Mouse (Mus musculus): ENCODE data around the gene Odf3l1.
"Not testable (repeated sequence)": the region's sequence is repeated elsewhere in the genome, so short reads cannot be mapped to it uniquely, and the experiment has no call there.

Gene Odf3l1

GRCm38 (mm10) chr9:56864216-56864729, at the start of gene Odf3l1:
TSS of gene Odf3l1 (minus strand) at chr9:56864679.
- no peak for DNase-seq (ENCODE audit: low spot score in 2 of 2)

GRCm38 (mm10) chr9:56913991-56914390, 49.5 kb upstream of the Odf3l1 start:
- DNase-seq (ENCODE audit: low spot score in 2 of 2), result peak in 1 of 2 experiments; percentile 62

GRCm38 (mm10) chr9:56911017-56911416, 46.5 kb upstream of the Odf3l1 start:
- no peak for DNase-seq (ENCODE audit: low spot score in 2 of 2)

- not testable (repeated sequence) for DNase-seq (ENCODE audit: low spot score in 2 of 2)
Observed at GRCm38 (mm10) chr9:56909991-56910390, 45.5 kb upstream of the Odf3l1 start.

- peak in 1 of 2 experiments; percentile 69 for DNase-seq (ENCODE audit: low spot score in 2 of 2)
Observed at GRCm38 (mm10) chr9:56907549-56907948, 43.1 kb upstream of the Odf3l1 start.

GRCm38 (mm10) chr9:56903662-56904061, 39.2 kb upstream of the Odf3l1 start:
- no peak for DNase-seq (ENCODE audit: low spot score in 2 of 2)

GRCm38 (mm10) chr9:56901187-56901586, 36.7 kb upstream of the Odf3l1 start:
- peak; percentile 66 to 82 for DNase-seq (ENCODE audit: low spot score in 2 of 2)

GRCm38 (mm10) chr9:56900571-56900970, 36.1 kb upstream of the Odf3l1 start:
- DNase-seq (ENCODE audit: low spot score in 2 of 2), result no peak

GRCm38 (mm10) chr9:56900060-56900459, 35.6 kb upstream of the Odf3l1 start:
- no peak for DNase-seq (ENCODE audit: low spot score in 2 of 2)

- DNase-seq (ENCODE audit: low spot score in 2 of 2), result no peak
Observed at GRCm38 (mm10) chr9:56899409-56899808, 34.9 kb upstream of the Odf3l1 start.

- no peak for DNase-seq (ENCODE audit: low spot score in 2 of 2)
Observed at GRCm38 (mm10) chr9:56896779-56897178, 32.3 kb upstream of the Odf3l1 start.

GRCm38 (mm10) chr9:56894006-56894405, 29.5 kb upstream of the Odf3l1 start:
- no peak for DNase-seq (ENCODE audit: low spot score in 2 of 2)

GRCm38 (mm10) chr9:56893313-56893712, 28.8 kb upstream of the Odf3l1 start:
- no peak for DNase-seq (ENCODE audit: low spot score in 2 of 2)

GRCm38 (mm10) chr9:56892111-56892510, 27.6 kb upstream of the Odf3l1 start:
- no peak for DNase-seq (ENCODE audit: low spot score in 2 of 2)

- peak; percentile 45 to 53 for DNase-seq (ENCODE audit: low spot score in 2 of 2)
Observed at GRCm38 (mm10) chr9:56891517-56892011, 27.1 kb upstream of the Odf3l1 start.

GRCm38 (mm10) chr9:56890522-56891250, 26.2 kb upstream of the Odf3l1 start:
- DNase-seq (ENCODE audit: low spot score in 2 of 2), result no peak

- DNase-seq (ENCODE audit: low spot score in 2 of 2), result peak; percentile 59 to 62
Observed at GRCm38 (mm10) chr9:56889817-56890216, 25.3 kb upstream of the Odf3l1 start.

- DNase-seq (ENCODE audit: low spot score in 2 of 2), result no peak
Observed at GRCm38 (mm10) chr9:56887581-56887980, 23.1 kb upstream of the Odf3l1 start.

GRCm38 (mm10) chr9:56886601-56887000, 22.1 kb upstream of the Odf3l1 start:
- no peak for DNase-seq (ENCODE audit: low spot score in 2 of 2)

- no peak for DNase-seq (ENCODE audit: low spot score in 2 of 2)
Observed at GRCm38 (mm10) chr9:56886113-56886512, 21.6 kb upstream of the Odf3l1 start.

GRCm38 (mm10) chr9:56884328-56884727, 19.8 kb upstream of the Odf3l1 start:
- DNase-seq (ENCODE audit: low spot score in 2 of 2), result no peak

- no peak for DNase-seq (ENCODE audit: low spot score in 2 of 2)
Observed at GRCm38 (mm10) chr9:56883470-56883869, 19.0 kb upstream of the Odf3l1 start.

- no peak for DNase-seq (ENCODE audit: low spot score in 2 of 2)
Observed at GRCm38 (mm10) chr9:56882818-56883217, 18.3 kb upstream of the Odf3l1 start.

Measured in urinary bladder, adult 18-20 months (tissue).